Mouse (Mus musculus) urinary bladder, postnatal 14 days (tissue): ENCODE data around the gene Pxmp2.

ENCODE experiments used
- DNase-seq: peaks from one replicate; pipeline ENCODE4 v3.0.0; 2021; ENCODE audit warnings: low spot score

Pxmp2 gene

DNA sequence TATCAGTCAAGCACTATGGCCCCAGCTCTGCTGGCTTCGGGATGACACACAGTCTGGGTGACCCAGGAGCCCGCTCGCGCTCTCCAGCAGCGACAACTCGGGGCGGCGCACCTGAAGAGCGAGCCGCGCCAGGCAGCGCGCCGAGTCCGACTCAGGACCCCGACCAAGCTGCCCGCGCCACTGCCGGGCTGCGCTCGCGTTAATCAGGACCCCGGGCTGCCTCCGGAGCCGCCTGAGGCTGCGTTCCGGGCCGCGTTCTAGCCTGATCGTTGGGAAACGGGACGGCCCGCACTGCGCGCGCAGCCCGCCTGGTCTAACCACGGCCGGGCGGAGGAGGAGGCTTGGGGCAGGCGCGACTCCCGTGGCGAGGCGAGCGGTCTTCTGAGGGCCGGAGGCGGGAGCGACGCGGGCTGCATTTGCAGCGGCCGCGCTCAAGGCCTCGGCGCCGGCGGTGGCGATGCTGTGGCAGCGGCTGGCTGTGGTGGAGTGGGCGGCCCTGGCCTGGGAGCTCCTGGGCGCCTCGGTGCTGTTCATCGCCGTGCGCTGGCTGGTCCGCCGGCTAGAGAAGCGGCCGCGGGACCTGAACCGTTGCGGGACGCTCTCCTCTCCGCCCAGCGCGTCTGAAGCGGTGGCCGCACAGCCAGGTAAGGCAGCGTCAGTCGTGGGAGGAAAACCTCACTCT, 55.1 kb downstream of the Pxmp2 start, which contains the start of gene Ankle2:
Gene Ankle2, plus strand, starts transcription at position 225 of the 682 bp plus-strand sequence.
- DNase-seq, result peak; percentile 93

- DNase-seq, result no peak
These were observed 55.6 kb downstream of the Pxmp2 start for GRCm38 (mm10) chr5:110230401-110230779.

DNA sequence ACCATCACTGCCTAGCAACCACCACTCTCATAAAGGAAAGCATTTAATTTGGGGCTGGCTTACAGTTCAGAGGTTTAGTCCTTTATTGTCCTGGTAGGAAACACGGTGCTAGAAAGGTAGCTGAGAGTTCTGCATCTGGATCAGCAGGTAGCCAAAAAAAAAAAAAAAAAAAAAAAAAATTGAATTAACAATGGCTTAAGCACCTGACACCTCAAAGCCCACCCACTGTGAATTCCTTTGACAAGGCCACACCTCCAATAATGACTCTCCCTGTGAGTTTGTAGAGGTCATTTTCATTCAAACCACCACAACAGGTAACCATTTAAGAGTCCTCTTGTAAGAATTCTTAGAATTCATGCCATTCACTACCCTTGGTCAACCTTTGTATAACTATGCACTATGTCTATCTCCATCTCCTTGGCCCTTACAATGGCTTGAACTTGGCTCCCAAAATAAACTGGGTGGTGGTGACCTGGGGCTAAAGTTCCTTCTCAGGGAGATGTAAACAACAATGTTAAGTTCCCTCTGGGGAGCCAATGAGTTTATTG, 58.6 kb downstream of the Pxmp2 start:
- no peak for DNase-seq

- no peak for DNase-seq
These were observed 60.9 kb downstream of the Pxmp2 start for GRCm38 (mm10) chr5:110225056-110225455.
